ENCODE assay signal across 18 mouse cellular contexts in the genomic region with DNA sequence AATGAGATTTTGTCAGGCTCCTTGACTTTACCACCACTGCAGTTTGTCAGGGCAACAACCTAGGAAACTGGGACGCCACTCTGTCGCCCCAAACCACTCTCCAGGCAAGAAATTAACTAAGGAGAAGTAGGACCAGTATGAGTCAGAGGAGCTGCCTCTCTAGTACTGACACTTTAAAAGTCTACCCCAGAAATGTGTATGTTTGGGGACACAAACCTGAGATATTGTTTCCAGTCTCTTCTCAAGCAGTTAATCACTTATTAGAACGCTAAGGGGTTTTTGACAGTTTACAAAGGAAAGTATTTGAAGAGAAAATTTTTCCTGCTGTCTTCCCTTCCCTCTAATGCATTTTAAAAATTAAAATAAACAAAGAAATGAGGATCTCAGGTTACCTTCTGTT. TPM values are rescaled to one million over a fixed set of nuclear protein-coding genes. Genes with fewer than 3 reads are reported as not detected.
DNase-seq lines count a peak whose midpoint lies in the region; TF ChIP-seq lines count a peak whose summit lies in the region.
"Had no signal": no experiment of that assay in that cellular context is flagged by ENCODE, and none has a peak within 500 bp of the region (broad histone marks: within the 10 kb centered on the region; RNA-seq: fewer than 3 reads in every experiment).

No protein-coding gene starts in this region.

- dilution Hi-C loops in CH12.LX (cut with MboI; ENCODE audit: extremely low pct_ligation_motif_present, extremely low pct_unique_long_range_greater_than_20kb, low sequenced_read_pairs): no loop called here

- no peaks in the 10 kb centered on the region for H3K79me2 ChIP-seq in CH12.LX (replicated peaks; ENCODE audit: control insufficient read depth, extremely low read depth, insufficient read depth, poor library complexity, severe bottlenecking)

- TF ChIP-seq CTCF in CH12.LX (conservative IDR thresholded peaks at IDR 0.05 in 1 of 2, IDR thresholded peaks at IDR 0.05 in 1 of 2; ENCODE audit: low read depth in 2 of 2, low read length in 2 of 2): no peak

- peak; percentile 49; the same call in 1 of the 2 replicates for TF ChIP-seq EP300 in CH12.LX (IDR thresholded peaks at IDR 0.05; ENCODE audit: low read length)

- H3K4me3 ChIP-seq in CH12.LX (replicated peaks in 1 of 3; ENCODE audit: low read depth in 2 of 3, low read length in 2 of 3, poor library complexity in 1 of 3): no peak overlapping the region

- no peaks in the 10 kb centered on the region for H3K9me3 ChIP-seq in CH12.LX (replicated peaks; ENCODE audit: low read length)
- H3K9me3 ChIP-seq: G1E had no signal

- in situ Hi-C loops in CH12.LX (cut with MboI; ENCODE audit: low pct_ligation_motif_present, low pct_unique_long_range_greater_than_20kb, low sequenced_read_pairs): loop anchor here (5.0 kb wide), 1 partner anchor 64 kb away; no protein-coding TSS in a partner anchor

- peaks cover 0 to 3% of the 10 kb centered on the region in 2 experiments; a peak in 1 of 4 replicates for H3K4me1 ChIP-seq in CH12.LX (ENCODE audit: control insufficient read depth in 1 of 2, insufficient read depth in 2 of 2)

- no peak for TF ChIP-seq POLR2A in CH12.LX (IDR thresholded peaks at IDR 0.05; ENCODE audit: low read depth, low read length)

- intact Hi-C loops in gastrocnemius, postnatal 14 days (cut with DNase I; ENCODE audit: low total_unique reads): no loop called here

- no peaks in the 10 kb centered on the region for H3K36me3 ChIP-seq in CH12.LX (replicated peaks in 1 of 2; ENCODE audit: control insufficient read depth in 1 of 2, insufficient read depth in 1 of 2, low read length in 1 of 2)
- H3K36me3 ChIP-seq: G1E had no signal

- H3K4me2 ChIP-seq in CH12.LX (ENCODE audit: insufficient read depth, low read depth, poor library complexity, severe bottlenecking): peak overlapping the region; percentile 61

- TF ChIP-seq RAD21 in CH12.LX (IDR thresholded peaks at IDR 0.05; ENCODE audit: low read depth, low read length): no peak

- DNase-seq in embryo, embryonic 10.5 days (ENCODE audit: low spot score): peak; percentile 25
- DNase-seq in embryo, embryonic 10 days (ENCODE audit: low spot score): no peak
- peak; percentile 31 for DNase-seq in heart, adult 11 months
- no peak for DNase-seq in heart, adult 18-20 months
- no peak for DNase-seq in CH12.LX (ENCODE audit: extremely low read depth)
- DNase-seq in gastrocnemius, postnatal 14 days: no peak
- DNase-seq: adrenal gland, adult 2 months; adrenal gland, adult 8-10 months; adrenal gland, postnatal 10 days; adrenal gland, postnatal 14 days; adrenal gland, postnatal 25 days; adrenal gland, postnatal 36 days; B cell, adult 2 months; cerebellum, adult 11 months; cerebellum, adult 11-12 months; cerebellum, adult 18-20 months; cerebellum, adult 2 months had no signal

- no peak overlapping the region for H3K9ac ChIP-seq in CH12.LX (ENCODE audit: insufficient read depth, low read depth)

- no peak overlapping the region for H3K27ac ChIP-seq in CH12.LX (ENCODE audit: insufficient read depth, low read depth)

- H3K27me3 ChIP-seq in CH12.LX (replicated peaks): no peaks in the 10 kb centered on the region

TF ChIP-seq in CH12.LX, 34 proteins besides CTCF, POLR2A, EP300 and RAD21:
- peak; percentile 24; the same call in 1 of the 2 replicates for TF ChIP-seq JUN (IDR thresholded peaks at IDR 0.05; ENCODE audit: insufficient read depth, low read depth, low read length)
- peak; percentile 76 for TF ChIP-seq IRF4 (IDR thresholded peaks at IDR 0.05; ENCODE audit: low read depth, low read length)
- TF ChIP-seq SMC3 (IDR thresholded peaks at IDR 0.05; ENCODE audit: low read depth, low read length): no peak
- TF ChIP-seq MAZ (IDR thresholded peaks at IDR 0.05; ENCODE audit: low read depth, low read length): 0 out of 2 replicates have a peak, but pooled peaks have one; percentile 25
- TF ChIP-seq JUND (conservative IDR thresholded peaks at IDR 0.05; ENCODE audit: low read depth, low read length): peak; percentile 53; the same call in 1 of the 2 replicates

RNA-seq across cellular contexts. Expression of a gene that starts 55.6 kb away (rescaled TPM):
- 10 to 100 TPM; 58.4 to 60.8 TPM for total RNA-seq in heart, adult 18-20 months (2021)
- 14.8 and 16.2 TPM in 2 replicates for total RNA-seq in CH12.LX (2012; rRNA removed)
- 47.0 and 48.8 TPM in 2 replicates for total RNA-seq in CH12.LX (2014; rRNA removed)
- polyA plus RNA-seq in CH12.LX (2012; ENCODE audit: insufficient read length, low read depth): 28.1 and 29.8 TPM in 2 replicates
- 10 to 100 TPM; 17.6 to 18.7 TPM for total RNA-seq in gastrocnemius, postnatal 14 days (2021)

RNA-seq across cellular contexts. Expression of a gene that starts 55.6 kb away (rescaled TPM):
- 1 to 10 TPM; 7.7 to 8.9 TPM for total RNA-seq in heart, adult 18-20 months (2021)
- total RNA-seq in CH12.LX (2012; rRNA removed): 26.6 and 28.5 TPM in 2 replicates
- 54.7 and 64.0 TPM in 2 replicates for total RNA-seq in CH12.LX (2014; rRNA removed)
- polyA plus RNA-seq in CH12.LX (2012; ENCODE audit: insufficient read length, low read depth): 23.2 and 27.5 TPM in 2 replicates
- 1 to 10 TPM; 7.7 to 9.3 TPM for total RNA-seq in gastrocnemius, postnatal 14 days (2021)

Comparison
In these comparisons a context has a peak if more than half of its experiments do, and no peak if none do; other contexts are left out.
1. DNase-seq: peak in embryo, embryonic 10.5 days (single experiment) and heart, adult 11 months (single experiment); none in embryo, embryonic 10 days (single experiment), heart, adult 18-20 months (0 of 2), CH12.LX (single experiment) and gastrocnemius, postnatal 14 days (single experiment).